Mouse (Mus musculus) neutrophil, adult 5-6 weeks (primary cell): ENCODE data around the gene Fermt1. TPM values are rescaled to one million over a fixed set of nuclear protein-coding genes. Genes with fewer than 3 reads are reported as not detected.
A peak's percentile ranks its signal among the peaks of the same experiment; 100 is the strongest.

Source experiments
- ATAC-seq: fragments of 151-379, 151-347 bp; 2 replicates; pipeline ENCODE4 v1.8.0; 2017; ENCODE audit warnings: mild to moderate bottlenecking, moderate TSS enrichment; ENCODE audit not compliant: insufficient number of reproducible peaks, poor library complexity, low FRiP score, severe bottlenecking; ENCODE audit errors: extremely low read depth
- total RNA-seq: library from RNA; stranded (forward); fragments of 200-1000 nt; gene quantifications from 2 replicates; pipeline ENCODE4 v1.2.3, GENCODE M21; 2017

Gene Fermt1
- not detected in 2 replicates for total RNA-seq

DNA sequence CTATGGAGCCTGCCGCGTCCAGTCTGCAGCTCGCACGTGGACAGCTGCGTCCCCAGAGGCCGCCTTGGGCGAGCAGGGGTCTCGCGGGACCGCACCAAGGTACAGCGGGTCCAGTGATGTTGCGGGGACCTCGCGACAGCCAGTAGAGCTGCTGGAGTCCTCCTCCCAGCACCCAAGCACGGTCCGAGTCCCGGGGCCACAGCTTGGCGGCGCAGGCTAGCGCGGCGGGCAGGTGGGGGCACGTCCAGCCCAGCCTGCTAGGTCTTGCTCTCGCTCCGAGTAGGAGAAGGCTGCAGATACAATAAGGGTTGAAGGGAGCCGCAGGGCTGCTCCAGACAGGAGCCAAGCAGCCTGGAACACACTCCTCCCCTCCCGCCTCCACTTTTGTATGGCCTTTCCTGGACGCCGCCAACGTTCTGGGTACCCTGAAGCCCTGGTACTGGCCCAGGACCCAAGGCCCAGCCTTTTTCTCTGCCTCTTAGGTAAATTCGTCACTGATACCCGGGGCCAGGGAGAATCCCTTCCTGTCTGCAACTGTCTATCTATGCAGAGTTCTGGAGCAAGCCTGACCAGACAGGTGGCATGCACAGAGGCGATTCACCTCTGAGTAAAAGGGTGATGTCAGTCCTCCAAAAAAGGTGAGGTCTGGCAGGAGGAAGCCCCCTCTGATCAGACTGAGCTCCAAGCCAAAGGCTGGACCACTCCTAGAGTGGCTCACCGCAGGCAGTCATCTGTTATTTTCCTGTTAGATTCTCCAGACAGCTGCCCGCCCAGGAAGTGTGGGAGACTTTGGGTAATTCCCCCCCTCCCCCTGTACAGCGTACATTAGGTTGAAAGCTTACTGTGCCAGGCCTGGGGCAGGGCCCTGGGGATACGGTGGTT is at the start of gene Fermt1:
Fermt1 (minus strand) TSS at position 581 of the 882 bp plus-strand sequence.
- ATAC-seq: 0 out of 2 replicates have a peak, but pooled peaks have one; percentile 6

- no peak for ATAC-seq
Observed at GRCm38 (mm10) chr2:132992659-132993531, 47.2 kb upstream of the Fermt1 start.

GRCm38 (mm10) chr2:132989778-132990564 is 44.3 kb upstream of the Fermt1 start:
- no peak for ATAC-seq

DNA sequence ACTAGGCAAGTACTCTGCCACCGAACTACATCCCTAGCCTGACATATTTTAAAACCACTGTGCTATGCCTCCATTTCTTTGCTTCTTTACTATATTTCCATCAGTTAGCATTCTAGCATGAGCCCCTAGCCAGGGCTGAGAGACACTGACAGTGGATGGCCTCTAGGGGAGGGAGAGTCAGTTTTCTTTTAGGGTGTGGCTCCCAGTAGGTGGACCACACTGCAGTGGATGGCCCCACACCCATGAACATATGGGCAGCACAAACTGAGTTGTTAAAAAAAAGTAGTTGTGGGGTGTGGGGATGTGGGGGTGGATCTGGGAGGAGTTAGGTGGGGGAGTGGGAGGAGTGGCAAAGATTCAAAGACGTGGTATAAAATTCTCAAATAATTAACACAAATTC is 27.6 kb upstream of the Fermt1 start:
- no peak for ATAC-seq

DNA sequence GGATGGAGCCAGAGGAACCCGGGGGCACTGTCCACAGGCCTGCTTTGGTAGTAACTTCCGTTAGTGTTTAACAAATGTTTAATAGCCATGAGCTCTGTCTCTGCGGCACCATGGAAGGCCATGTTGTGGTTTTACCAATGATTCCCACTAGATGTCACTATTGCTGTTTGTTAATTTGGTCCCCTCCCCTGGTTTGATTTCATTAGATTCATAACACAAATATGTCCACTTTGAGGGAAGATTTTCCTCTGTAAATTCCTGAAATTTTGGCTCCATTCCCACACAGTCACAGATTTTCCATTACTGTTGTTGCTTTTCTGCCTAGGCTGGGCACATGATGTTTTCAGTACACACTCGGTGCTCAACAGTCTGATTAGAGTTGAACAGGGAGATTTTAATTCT is 25.1 kb upstream of the Fermt1 start:
- ATAC-seq: no peak

- no peak for ATAC-seq
Observed at GRCm38 (mm10) chr2:132957786-132958185, 12.1 kb upstream of the Fermt1 start.

DNA sequence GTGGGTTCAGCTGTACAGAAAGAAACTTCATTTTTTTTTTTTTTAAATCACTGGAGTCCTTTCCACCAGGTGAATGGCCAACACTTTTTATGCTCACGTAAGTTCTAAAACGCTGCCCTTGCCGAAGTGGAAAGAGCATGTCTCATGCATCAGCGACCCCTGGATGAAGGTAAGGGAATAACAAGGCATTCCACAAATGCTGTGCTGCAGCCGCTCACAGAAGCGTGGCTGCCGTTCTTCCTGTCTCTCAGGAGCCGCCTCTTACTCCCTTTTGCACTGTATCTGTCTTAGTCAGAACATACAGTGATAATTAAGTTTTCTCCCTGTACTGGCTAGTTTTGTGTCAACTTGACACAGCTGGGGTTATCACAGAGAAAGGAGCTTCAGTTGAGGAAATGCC is 6.5 kb upstream of the Fermt1 start:
- ATAC-seq: no peak

GRCm38 (mm10) chr2:132948174-132948573 is 2.5 kb upstream of the Fermt1 start:
- ATAC-seq: no peak

DNA sequence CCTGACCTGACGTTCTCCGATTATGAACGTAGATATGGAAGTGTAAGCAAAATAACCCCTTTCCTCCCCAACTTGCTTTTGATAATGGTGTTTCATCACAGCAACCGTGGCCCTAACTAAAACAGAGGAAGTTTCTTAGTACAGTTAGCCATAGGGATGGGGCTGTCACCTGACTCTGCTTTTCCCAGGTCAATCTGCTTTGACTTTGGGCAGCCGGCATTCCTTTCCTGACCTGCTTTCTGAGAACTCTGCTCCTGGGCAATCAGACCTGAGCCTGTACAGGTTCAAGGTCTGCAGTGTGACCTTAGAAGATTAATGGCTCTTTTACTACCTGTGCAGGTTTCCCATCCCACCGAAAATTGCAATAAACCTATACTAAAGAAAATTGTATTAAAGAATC is 1.3 kb upstream of the Fermt1 start:
- ATAC-seq: no peak

DNA sequence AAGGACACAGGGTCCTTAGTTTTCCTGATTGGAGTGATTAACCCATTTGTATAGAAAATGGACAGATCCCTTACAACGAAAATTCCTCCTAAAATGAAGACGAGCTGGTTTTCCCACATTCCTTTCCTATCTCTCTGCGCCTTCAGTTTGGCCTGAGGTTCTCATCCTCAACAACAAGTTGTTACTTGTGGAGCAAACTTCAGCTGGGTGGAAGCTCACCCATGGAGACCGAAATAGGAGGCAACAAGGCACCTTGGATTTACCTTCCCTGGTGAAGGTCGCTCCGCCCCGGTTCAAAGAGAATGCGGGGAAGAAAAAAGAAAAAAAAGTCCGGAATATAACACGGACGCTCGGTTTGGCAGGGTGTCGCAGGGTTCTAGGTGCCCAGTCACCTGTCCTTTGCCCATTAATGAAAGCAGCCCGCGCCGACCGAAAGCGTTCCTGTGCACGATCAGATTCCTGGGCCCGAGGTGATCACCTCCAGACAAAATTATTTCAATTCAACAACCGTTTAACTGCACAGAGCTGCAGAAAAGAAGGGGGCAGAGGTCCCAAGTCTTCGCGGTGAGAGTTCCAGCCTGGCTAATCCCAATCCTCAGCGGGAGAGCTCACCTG is 888 bp downstream of the Fermt1 start:
- ATAC-seq: no peak

GRCm38 (mm10) chr2:132943997-132944396 is 1.7 kb downstream of the Fermt1 start:
- no peak for ATAC-seq

- no peak for ATAC-seq
Observed at GRCm38 (mm10) chr2:132943596-132943995, 2.1 kb downstream of the Fermt1 start.

DNA sequence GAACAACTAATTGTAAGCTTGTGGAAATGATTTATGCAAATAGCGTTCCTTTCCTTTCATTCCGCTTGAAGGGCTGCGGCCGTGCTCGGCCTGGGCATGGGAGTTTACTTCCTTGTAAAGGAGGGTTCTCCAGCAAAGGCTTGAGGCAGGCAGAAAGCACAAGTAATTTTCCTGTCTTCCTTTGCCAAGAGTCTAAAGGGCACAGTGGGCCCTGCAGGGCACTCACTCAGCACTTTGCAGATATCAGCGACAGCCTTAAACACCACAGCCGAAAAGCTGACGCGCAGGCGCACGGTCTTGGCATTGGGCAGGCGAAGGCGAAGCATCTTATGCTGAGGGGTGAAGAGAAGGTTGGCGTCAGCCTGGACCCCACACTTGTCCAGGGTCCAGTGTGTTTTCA is 6.7 kb downstream of the Fermt1 start:
- ATAC-seq: no peak

GRCm38 (mm10) chr2:132936176-132936575 is 9.5 kb downstream of the Fermt1 start:
- no peak for ATAC-seq

- ATAC-seq: no peak
Observed at GRCm38 (mm10) chr2:132934711-132935110, 11.0 kb downstream of the Fermt1 start.

DNA sequence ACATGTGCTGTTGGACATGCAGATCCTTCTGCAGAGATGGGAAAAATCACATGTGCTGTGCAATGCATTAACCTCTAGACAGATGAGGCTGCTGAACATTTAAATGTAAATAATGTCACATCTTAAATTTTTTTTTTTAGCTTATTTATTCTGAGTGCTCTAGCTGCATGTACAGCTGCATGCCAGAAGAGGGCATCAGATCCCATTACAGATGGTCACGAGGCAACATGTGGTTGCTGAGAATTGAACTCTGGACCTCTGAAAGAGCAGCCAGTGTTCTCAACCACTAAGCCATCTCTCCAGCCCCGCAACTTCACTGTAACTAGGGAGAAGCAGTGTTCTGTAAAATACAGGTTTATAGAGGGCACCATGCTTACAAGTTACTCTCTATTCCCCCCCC is 11.6 kb downstream of the Fermt1 start:
- no peak for ATAC-seq

DNA sequence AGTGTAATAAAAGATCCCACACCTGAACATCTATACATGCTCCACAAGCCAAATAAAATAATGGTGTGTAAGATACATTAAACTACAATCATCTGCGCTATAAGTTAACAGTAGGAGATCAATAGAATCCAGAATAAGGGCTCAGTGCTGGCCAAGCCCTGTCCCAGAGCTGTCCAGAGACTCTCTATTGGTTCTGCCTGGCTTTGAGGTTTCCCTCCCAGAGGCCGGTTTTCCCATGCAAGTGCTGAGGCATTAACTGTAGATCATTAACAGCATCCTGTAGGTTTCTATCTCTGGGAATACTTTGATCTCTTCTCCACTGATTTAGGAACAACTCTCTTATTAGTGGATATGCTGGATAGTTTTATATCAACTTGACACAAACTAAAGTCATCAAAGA is 16.7 kb downstream of the Fermt1 start:
- no peak for ATAC-seq

- no peak for ATAC-seq
Observed at GRCm38 (mm10) chr2:132927871-132928270, 17.8 kb downstream of the Fermt1 start.

GRCm38 (mm10) chr2:132927298-132927697 is 18.4 kb downstream of the Fermt1 start:
- ATAC-seq: no peak
